ENCODE assay signal across 8 mouse cellular contexts in genomic region chr5:15935831-15936710, GRCm38 (mm10). TPM values are rescaled to one million over a fixed set of nuclear protein-coding genes. Genes with fewer than 3 reads are reported as not detected.
DNase-seq lines count a peak whose midpoint lies in the region; ATAC-seq and TF ChIP-seq lines count a peak whose summit lies in the region.

No protein-coding gene starts in this region.

- ATAC-seq in forebrain, embryonic 14.5 days = no peak

- H3K27ac ChIP-seq in layer of hippocampus, adult 2 months = peak overlapping the region; percentile 99
- peak overlapping the region; percentile 95 for H3K27ac ChIP-seq in forebrain, embryonic 14.5 days (ENCODE audit: low read depth, low read length)
- H3K27ac ChIP-seq in midbrain, embryonic 10.5 days (replicated peaks) = peak overlapping the region; percentile 85; the same call in 1 of the 2 replicates

- H3K27me3 ChIP-seq in forebrain, embryonic 14.5 days (replicated peaks; ENCODE audit: control insufficient read depth, insufficient read depth, low read length) = no peaks in the 10 kb centered on the region; the same call in none of the 2 replicates
- H3K27me3 ChIP-seq in midbrain, embryonic 10.5 days (ENCODE audit: low read depth, poor library complexity, severe bottlenecking) = peaks cover 99% of the 10 kb centered on the region

- DNase-seq in layer of hippocampus, adult 2 months (ENCODE audit: low spot score in 2 of 2) = no peak
- no peak for DNase-seq in layer of hippocampus, postnatal 25 days (ENCODE audit: extremely low spot score in 1 of 2, low spot score in 1 of 2)
- peak; percentile 61 for DNase-seq in cerebellum, adult 9-10 months
- DNase-seq in forebrain, embryonic 14.5 days (ENCODE audit: low spot score) = peak; percentile 54
- DNase-seq in midbrain, embryonic 10.5 days (ENCODE audit: low spot score) = peak; percentile 18
- DNase-seq in spleen, postnatal 4 days (ENCODE audit: low spot score in 2 of 2) = no peak
- no peak for DNase-seq in thymus, postnatal 0 days (ENCODE audit: low spot score)
- no peak for DNase-seq in kidney, postnatal 10 days

- no peaks in the 10 kb centered on the region for H3K36me3 ChIP-seq in forebrain, embryonic 14.5 days (ENCODE audit: control insufficient read depth, insufficient read depth, low read length)
- no peaks in the 10 kb centered on the region for H3K36me3 ChIP-seq in midbrain, embryonic 10.5 days

- TF ChIP-seq CTCF in layer of hippocampus, adult 2 months (conservative IDR thresholded peaks at IDR 0.05) = no peak

- H3K9ac ChIP-seq in forebrain, embryonic 14.5 days (ENCODE audit: low read length) = peak overlapping the region; percentile 94

- H3K4me1 ChIP-seq in forebrain, embryonic 14.5 days (ENCODE audit: control insufficient read depth, insufficient read depth, low read length) = peaks cover 3% of the 10 kb centered on the region; the same call in 1 of the 2 replicates
- peaks cover 23% of the 10 kb centered on the region for H3K4me1 ChIP-seq in midbrain, embryonic 10.5 days

- 21% methylated on average over 14 of the region's 14 CpGs for WGBS in forebrain, embryonic 14.5 days
- 25% methylated on average over 14 of the region's 14 CpGs for WGBS in midbrain, embryonic 10.5 days

- H3K4me2 ChIP-seq in forebrain, embryonic 14.5 days (ENCODE audit: low read length) = peak overlapping the region; percentile 79

- peak overlapping the region; percentile 58 for H3K4me3 ChIP-seq in layer of hippocampus, adult 2 months
- peak overlapping the region; percentile 71 for H3K4me3 ChIP-seq in forebrain, embryonic 14.5 days (ENCODE audit: low read depth, low read length)
- peak overlapping the region; percentile 62 for H3K4me3 ChIP-seq in midbrain, embryonic 10.5 days

- no peaks in the 10 kb centered on the region for H3K9me3 ChIP-seq in forebrain, embryonic 14.5 days (replicated peaks; ENCODE audit: control insufficient read depth, low read length)
- no peaks in the 10 kb centered on the region for H3K9me3 ChIP-seq in midbrain, embryonic 10.5 days (replicated peaks)

RNA-seq across cellular contexts. Expression of gene Cacna2d1, which starts 1.6 kb away (rescaled TPM):
- 100 to 1,000 TPM; 164 to 168 TPM for total RNA-seq in layer of hippocampus, adult 2 months (2021)
- 100 to 1,000 TPM; 137 to 156 TPM for total RNA-seq in layer of hippocampus, postnatal 25 days (2021)
- polyA plus RNA-seq in forebrain, embryonic 14.5 days (2014; fragmentation: Nextera tagmentation; extraction: Ambion mirVana) = 22.8 and 30.6 TPM in 2 replicates
- 5.9 and 11.6 TPM in 2 replicates for polyA plus RNA-seq in midbrain, embryonic 10.5 days (2016; fragmentation: Nextera tagmentation; extraction: Ambion mirVana)
- 1.1 and 1.3 TPM in 2 replicates for polyA plus RNA-seq in thymus, postnatal 0 days (2015; fragmentation: Nextera tagmentation; extraction: Ambion mirVana)

Comparison
In these comparisons a context has a peak if more than half of its experiments do, and no peak if none do; other contexts are left out.
1. DNase-seq: peak in cerebellum, adult 9-10 months (single experiment), forebrain, embryonic 14.5 days (single experiment) and midbrain, embryonic 10.5 days (single experiment); none in layer of hippocampus, adult 2 months (0 of 2), layer of hippocampus, postnatal 25 days (0 of 2), spleen, postnatal 4 days (0 of 2), thymus, postnatal 0 days (single experiment) and kidney, postnatal 10 days (single experiment).
2. Peak in every context shown above with its lines, with median percentiles within 50 percentile points of each other: H3K27ac ChIP-seq and H3K4me3 ChIP-seq.